Mouse (Mus musculus): ENCODE measurements around the gene Meltf. TPM values are rescaled to one million over a fixed set of nuclear protein-coding genes. Genes with fewer than 3 reads are reported as not detected.
A peak's percentile ranks its signal among the peaks of the same experiment; 100 is the strongest.

The Meltf gene
- polyA plus RNA-seq, 1 experiment: 7.5 TPM

- Histone ChIP-seq H3K27me3 (ENCODE audit: control insufficient read depth, insufficient read depth, low read length) (no peaks in the 10 kb centered on the region), H3K4me1 (ENCODE audit: control insufficient read depth, insufficient read depth, low read length) (no peaks in the 10 kb centered on the region; the same call in 1 of the 2 replicates), H3K4me3 (ENCODE audit: control insufficient read depth, low read depth, low read length) (no peak overlapping the region), H3K27ac (ENCODE audit: control insufficient read depth, insufficient read depth, low read depth, low read length) (no peak overlapping the region), H3K36me3 (ENCODE audit: control insufficient read depth, insufficient read depth, low read length) (no peaks in the 10 kb centered on the region)
- no peak for TF ChIP-seq POLR2A (IDR thresholded peaks at IDR 0.05; ENCODE audit: control insufficient read depth, low read depth, low read length)
- TF ChIP-seq CTCF (IDR thresholded peaks at IDR 0.05; ENCODE audit: control insufficient read depth, insufficient read depth, insufficient replicate concordance, low read depth, low read length): no peak
Observed at GRCm38 (mm10) chr16:31905891-31906825, 27.5 kb downstream of the Meltf start.

GRCm38 (mm10) chr16:31906896-31907295 lies 28.3 kb downstream of the Meltf start:
- TF ChIP-seq POLR2A (IDR thresholded peaks at IDR 0.05; ENCODE audit: control insufficient read depth, low read depth, low read length) (no peak), CTCF (IDR thresholded peaks at IDR 0.05; ENCODE audit: control insufficient read depth, insufficient read depth, insufficient replicate concordance, low read depth, low read length) (no peak)
- Histone ChIP-seq H3K4me3 (ENCODE audit: control insufficient read depth, low read depth, low read length) (no peak overlapping the region), H3K36me3 (ENCODE audit: control insufficient read depth, insufficient read depth, low read length) (no peaks in the 10 kb centered on the region), H3K4me1 (ENCODE audit: control insufficient read depth, insufficient read depth, low read length) (no peaks in the 10 kb centered on the region; the same call in 1 of the 2 replicates), H3K27me3 (ENCODE audit: control insufficient read depth, insufficient read depth, low read length) (no peaks in the 10 kb centered on the region), H3K27ac (ENCODE audit: control insufficient read depth, insufficient read depth, low read depth, low read length) (no peak overlapping the region)

- Histone ChIP-seq H3K4me1 (ENCODE audit: control insufficient read depth, insufficient read depth, low read length) (no peaks in the 10 kb centered on the region; the same call in 1 of the 2 replicates), H3K36me3 (ENCODE audit: control insufficient read depth, insufficient read depth, low read length) (no peaks in the 10 kb centered on the region), H3K27me3 (ENCODE audit: control insufficient read depth, insufficient read depth, low read length) (no peaks in the 10 kb centered on the region), H3K4me3 (ENCODE audit: control insufficient read depth, low read depth, low read length) (no peak overlapping the region; the same call in 1 of the 2 replicates), H3K27ac (ENCODE audit: control insufficient read depth, insufficient read depth, low read depth, low read length) (no peak overlapping the region)
- TF ChIP-seq CTCF (IDR thresholded peaks at IDR 0.05; ENCODE audit: control insufficient read depth, insufficient read depth, insufficient replicate concordance, low read depth, low read length) (no peak), POLR2A (IDR thresholded peaks at IDR 0.05; ENCODE audit: control insufficient read depth, low read depth, low read length) (no peak)
Observed at GRCm38 (mm10) chr16:31908959-31909358, 30.3 kb downstream of the Meltf start.

DNA sequence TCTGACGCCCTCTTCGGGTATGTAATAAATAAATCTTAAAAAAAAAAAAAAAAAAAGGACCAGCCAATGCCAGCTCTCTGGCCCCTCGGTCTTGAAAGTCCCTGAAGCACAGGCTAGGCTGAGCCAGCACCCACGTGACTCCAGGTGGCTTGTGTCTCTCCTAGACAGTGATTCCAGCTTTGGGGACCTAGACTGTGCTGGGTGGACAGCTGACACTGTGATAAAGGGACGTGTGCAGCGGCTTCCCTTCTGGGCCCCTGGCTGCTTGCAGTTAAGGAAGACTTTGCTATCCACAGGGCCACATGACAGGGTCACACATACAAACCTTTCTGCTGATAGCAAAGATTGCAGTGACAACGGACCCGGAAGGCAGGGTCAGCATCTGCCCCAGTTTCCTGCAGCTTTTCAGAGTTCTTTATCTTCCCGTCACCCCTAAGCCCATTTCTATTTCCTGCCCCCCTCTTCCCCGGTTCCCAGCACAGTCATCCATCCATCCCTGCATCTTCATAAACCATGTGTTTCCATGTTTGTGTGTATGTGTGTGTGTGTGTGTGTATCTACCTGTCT lies 31.8 kb downstream of the Meltf start:
- Histone ChIP-seq H3K4me3 (ENCODE audit: control insufficient read depth, low read depth, low read length) (no peak overlapping the region), H3K27me3 (ENCODE audit: control insufficient read depth, insufficient read depth, low read length) (no peaks in the 10 kb centered on the region), H3K27ac (ENCODE audit: control insufficient read depth, insufficient read depth, low read depth, low read length) (no peak overlapping the region), H3K36me3 (ENCODE audit: control insufficient read depth, insufficient read depth, low read length) (no peaks in the 10 kb centered on the region), H3K4me1 (ENCODE audit: control insufficient read depth, insufficient read depth, low read length) (no peaks in the 10 kb centered on the region; the same call in 1 of the 2 replicates)
- TF ChIP-seq POLR2A (IDR thresholded peaks at IDR 0.05; ENCODE audit: control insufficient read depth, low read depth, low read length): no peak
- no peak for TF ChIP-seq CTCF (IDR thresholded peaks at IDR 0.05; ENCODE audit: control insufficient read depth, insufficient read depth, insufficient replicate concordance, low read depth, low read length)

- no peak for TF ChIP-seq CTCF (IDR thresholded peaks at IDR 0.05; ENCODE audit: control insufficient read depth, insufficient read depth, insufficient replicate concordance, low read depth, low read length)
- no peak for TF ChIP-seq POLR2A (IDR thresholded peaks at IDR 0.05; ENCODE audit: control insufficient read depth, low read depth, low read length)
- Histone ChIP-seq H3K4me3 (ENCODE audit: control insufficient read depth, low read depth, low read length) (no peak overlapping the region), H3K4me1 (ENCODE audit: control insufficient read depth, insufficient read depth, low read length) (peaks cover 6% of the 10 kb centered on the region), H3K27me3 (ENCODE audit: control insufficient read depth, insufficient read depth, low read length) (no peaks in the 10 kb centered on the region), H3K36me3 (ENCODE audit: control insufficient read depth, insufficient read depth, low read length) (no peaks in the 10 kb centered on the region), H3K27ac (ENCODE audit: control insufficient read depth, insufficient read depth, low read depth, low read length) (no peak overlapping the region)
Observed at GRCm38 (mm10) chr16:31917776-31918175, 39.2 kb downstream of the Meltf start.

GRCm38 (mm10) chr16:31918248-31918724 lies 39.7 kb downstream of the Meltf start:
- Histone ChIP-seq H3K27me3 (ENCODE audit: control insufficient read depth, insufficient read depth, low read length) (no peaks in the 10 kb centered on the region), H3K36me3 (ENCODE audit: control insufficient read depth, insufficient read depth, low read length) (no peaks in the 10 kb centered on the region), H3K4me3 (ENCODE audit: control insufficient read depth, low read depth, low read length) (peak overlapping the region; percentile 31), H3K4me1 (ENCODE audit: control insufficient read depth, insufficient read depth, low read length) (peaks cover 6% of the 10 kb centered on the region), H3K27ac (ENCODE audit: control insufficient read depth, insufficient read depth, low read depth, low read length) (no peak overlapping the region)
- TF ChIP-seq CTCF (IDR thresholded peaks at IDR 0.05; ENCODE audit: control insufficient read depth, insufficient read depth, insufficient replicate concordance, low read depth, low read length): peak; percentile 80; the same call in 1 of the 2 replicates
- TF ChIP-seq POLR2A (IDR thresholded peaks at IDR 0.05; ENCODE audit: control insufficient read depth, low read depth, low read length): no peak

DNA sequence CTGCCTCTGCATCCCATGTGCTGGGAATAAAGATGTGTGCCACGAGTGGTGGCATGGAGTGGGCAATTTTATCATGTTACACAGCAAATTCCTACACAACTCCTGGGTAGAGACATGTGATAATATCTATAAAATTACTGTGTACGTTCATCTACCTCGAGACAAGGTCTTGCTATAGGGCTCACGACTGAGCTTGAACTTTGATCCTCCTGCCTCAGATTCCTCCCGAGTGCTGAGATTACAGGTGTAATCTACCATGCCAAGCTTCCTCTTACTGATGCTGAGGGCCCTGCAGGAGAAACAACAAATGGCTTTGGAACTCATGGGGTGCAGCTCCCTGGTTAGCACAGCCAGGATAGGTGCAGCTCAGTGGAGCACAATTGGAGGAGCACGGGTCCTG lies 45.8 kb downstream of the Meltf start:
- no peaks in the 10 kb centered on the region for H3K27me3 ChIP-seq (ENCODE audit: control insufficient read depth, insufficient read depth, low read length)
- H3K27ac ChIP-seq (ENCODE audit: control insufficient read depth, insufficient read depth, low read depth, low read length): no peak overlapping the region
- H3K36me3 ChIP-seq (ENCODE audit: control insufficient read depth, insufficient read depth, low read length): no peaks in the 10 kb centered on the region
- TF ChIP-seq POLR2A (IDR thresholded peaks at IDR 0.05; ENCODE audit: control insufficient read depth, low read depth, low read length) (no peak), CTCF (IDR thresholded peaks at IDR 0.05; ENCODE audit: control insufficient read depth, insufficient read depth, insufficient replicate concordance, low read depth, low read length) (no peak)
- no peak overlapping the region for H3K4me3 ChIP-seq (ENCODE audit: control insufficient read depth, low read depth, low read length)
- H3K4me1 ChIP-seq (ENCODE audit: control insufficient read depth, insufficient read depth, low read length): no peaks in the 10 kb centered on the region

All from testis, adult 2 months (tissue).